Mouse (Mus musculus): ENCODE results near the gene Entpd3. TPM values are rescaled to one million over a fixed set of nuclear protein-coding genes. Genes with fewer than 3 reads are reported as not detected.

Entpd3 gene
- polyA plus RNA-seq, 1 experiment from 2014 or later: 0.19 TPM

DNA sequence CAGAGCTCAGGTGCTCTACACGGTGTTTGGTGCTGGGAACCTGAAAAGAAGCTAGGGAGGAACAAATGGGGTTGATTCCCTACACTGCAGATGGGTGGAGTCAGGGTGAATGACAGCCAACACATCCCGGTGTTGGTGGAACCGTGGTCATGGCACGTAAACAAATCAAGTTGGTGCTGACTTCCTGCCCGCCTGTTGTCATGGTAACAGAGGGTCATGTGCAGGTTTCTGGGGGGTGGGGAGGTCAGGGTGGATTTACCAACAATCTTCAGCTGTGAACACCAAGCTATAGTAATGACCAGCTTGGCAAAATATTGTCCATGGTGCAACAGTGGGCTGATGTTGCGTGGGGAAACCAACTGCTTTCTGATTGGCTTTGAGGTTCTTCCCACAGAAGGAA, 39.1 kb downstream of the Entpd3 start:
- Histone ChIP-seq H3K4me2 (ENCODE audit: low read depth, severe bottlenecking) (no peak overlapping the region), H3K4me1 (ENCODE audit: control insufficient read depth, insufficient read depth, low read length) (0 out of 2 replicates have a peak, but pooled peaks cover 9% of the 10 kb centered on the region), H3K36me3 (ENCODE audit: control insufficient read depth, insufficient read depth, low read length) (peaks cover 16% of the 10 kb centered on the region), H3K9ac (ENCODE audit: low read length) (no peak overlapping the region), H3K27me3 (ENCODE audit: control insufficient read depth, insufficient read depth, low read length) (no peaks in the 10 kb centered on the region), H3K9me3 (ENCODE audit: control insufficient read depth, low read length) (no peaks in the 10 kb centered on the region), H3K27ac (replicated peaks; ENCODE audit: low read depth, low read length) (no peak overlapping the region), H3K4me3 (ENCODE audit: low read depth, low read length) (no peak overlapping the region)
- WGBS: 59% methylated on average over 6 of the region's 6 CpGs
- DNase-seq (ENCODE audit: low spot score): no peak
- ATAC-seq (ENCODE audit: insufficient number of reproducible peaks, low FRiP score, low TSS enrichment, low read depth): no peak

DNA sequence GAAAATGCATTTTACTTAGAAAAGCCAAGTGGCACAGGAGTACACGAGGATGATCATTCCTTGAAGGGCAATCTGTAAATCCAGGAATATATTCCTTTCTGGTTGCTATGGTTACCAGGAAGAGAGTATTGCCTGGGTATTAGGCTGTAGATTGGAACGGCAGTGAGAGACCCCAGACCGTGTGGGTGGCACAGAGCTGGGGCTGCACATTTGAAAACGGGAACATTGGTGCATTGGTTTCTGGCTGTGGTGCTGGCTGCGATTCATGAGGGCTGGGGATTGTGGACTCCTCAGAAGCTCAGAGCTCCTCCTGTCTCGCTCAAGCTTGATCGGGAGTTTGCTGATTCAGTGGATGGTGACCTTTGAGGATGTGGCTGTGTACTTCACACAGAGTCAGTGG, 40.2 kb downstream of the Entpd3 start:
- DNase-seq (ENCODE audit: low spot score): no peak
- H3K27ac ChIP-seq (replicated peaks; ENCODE audit: low read depth, low read length): no peak overlapping the region
- no peaks in the 10 kb centered on the region for H3K9me3 ChIP-seq (ENCODE audit: control insufficient read depth, low read length)
- 0 out of 2 replicates have a peak, but pooled peaks cover 9% of the 10 kb centered on the region for H3K4me1 ChIP-seq (ENCODE audit: control insufficient read depth, insufficient read depth, low read length)
- no peak overlapping the region for H3K9ac ChIP-seq (ENCODE audit: low read length)
- 81% methylated on average over 7 of the region's 7 CpGs for WGBS
- ATAC-seq (ENCODE audit: insufficient number of reproducible peaks, low FRiP score, low TSS enrichment, low read depth): no peak
- H3K27me3 ChIP-seq (ENCODE audit: control insufficient read depth, insufficient read depth, low read length): no peaks in the 10 kb centered on the region
- H3K36me3 ChIP-seq (ENCODE audit: control insufficient read depth, insufficient read depth, low read length): peaks cover 10% of the 10 kb centered on the region; the same call in 1 of the 2 replicates
- H3K4me2 ChIP-seq (ENCODE audit: low read depth, severe bottlenecking): no peak overlapping the region
- no peak overlapping the region for H3K4me3 ChIP-seq (ENCODE audit: low read depth, low read length)

DNA sequence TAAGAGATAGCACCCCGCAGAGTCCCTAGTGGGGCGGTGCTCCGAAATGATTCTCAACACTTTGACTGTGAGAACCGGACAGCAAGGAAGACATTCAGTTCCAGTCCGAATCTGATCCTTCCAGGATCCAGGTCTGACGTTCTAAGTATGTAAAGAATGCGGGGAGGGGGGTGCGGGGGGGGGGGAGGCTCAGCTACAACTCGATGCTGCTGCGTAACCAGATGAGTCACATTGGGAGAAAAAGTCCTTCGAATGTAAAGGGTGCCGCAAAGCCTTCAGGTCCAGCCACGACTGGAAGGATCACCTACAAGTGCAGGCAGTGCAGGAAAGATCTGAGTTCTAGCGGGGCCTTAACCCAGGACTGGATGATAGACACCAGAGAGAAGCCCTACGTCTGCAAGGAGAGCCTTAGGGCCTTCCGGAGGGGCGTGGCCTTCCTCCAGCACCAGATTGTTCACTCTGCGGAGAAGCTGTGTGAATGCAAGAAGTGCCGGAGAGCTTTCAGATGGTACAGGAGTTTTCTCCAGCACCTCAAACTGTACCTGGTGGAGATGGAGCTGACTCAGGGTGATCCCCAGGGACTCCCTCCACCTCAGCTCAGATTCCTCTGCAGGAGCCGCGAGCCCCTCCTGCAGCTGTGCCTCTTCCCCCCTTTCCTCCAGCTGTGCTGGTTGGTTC, 42.5 kb downstream of the Entpd3 start:
- WGBS: 24% methylated on average over 21 of the region's 21 CpGs
- no peaks in the 10 kb centered on the region for H3K27me3 ChIP-seq (ENCODE audit: control insufficient read depth, insufficient read depth, low read length)
- H3K4me1 ChIP-seq (ENCODE audit: control insufficient read depth, insufficient read depth, low read length): 0 out of 2 replicates have a peak, but pooled peaks cover 9% of the 10 kb centered on the region
- H3K4me3 ChIP-seq (ENCODE audit: low read depth, low read length): peak overlapping the region; percentile 18
- H3K9me3 ChIP-seq (ENCODE audit: control insufficient read depth, low read length): no peaks in the 10 kb centered on the region
- peak; percentile 77 for DNase-seq (ENCODE audit: low spot score)
- peak; percentile 65; the same call in 1 of the 2 replicates for ATAC-seq (ENCODE audit: insufficient number of reproducible peaks, low FRiP score, low TSS enrichment, low read depth)
- no peaks in the 10 kb centered on the region for H3K36me3 ChIP-seq (ENCODE audit: control insufficient read depth, insufficient read depth, low read length)
- peak overlapping the region; percentile 66 for H3K4me2 ChIP-seq (ENCODE audit: low read depth, severe bottlenecking)
- H3K9ac ChIP-seq (ENCODE audit: low read length): peak overlapping the region; percentile 8
- no peak overlapping the region for H3K27ac ChIP-seq (replicated peaks; ENCODE audit: low read depth, low read length)

DNA sequence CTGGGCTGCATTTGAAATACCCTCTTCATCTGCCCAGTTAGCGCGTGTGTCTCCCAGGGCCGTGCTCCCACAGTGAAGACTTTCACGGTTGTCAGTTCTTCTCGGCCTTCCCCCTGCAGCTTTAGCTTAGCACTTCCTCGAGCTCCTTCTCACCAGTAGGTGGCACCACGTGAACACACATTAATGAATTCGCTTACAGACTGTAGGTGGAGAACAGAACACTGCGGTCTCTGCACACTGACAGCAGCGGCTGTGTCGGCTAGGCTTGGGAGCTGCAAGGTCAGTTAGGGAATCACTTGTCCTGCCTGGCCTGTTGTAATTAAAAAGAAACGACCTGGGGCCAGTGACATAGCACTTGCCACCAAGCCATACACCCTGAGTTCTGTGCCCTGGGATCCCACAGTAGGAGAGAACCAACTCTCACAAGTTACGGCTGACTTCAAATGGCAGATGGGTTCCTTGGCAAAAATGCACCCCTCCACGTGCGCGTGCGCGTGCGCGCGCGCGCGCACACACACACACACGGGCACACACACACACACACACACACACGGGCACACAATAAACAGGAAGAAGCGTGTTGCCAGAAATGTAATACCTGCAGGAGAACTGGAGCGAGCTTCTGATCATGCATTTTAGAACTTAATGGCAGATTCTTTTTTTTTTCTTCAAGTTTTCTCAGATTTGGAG, 43.1 kb downstream of the Entpd3 start:
- Histone ChIP-seq H3K9me3 (ENCODE audit: control insufficient read depth, low read length) (no peaks in the 10 kb centered on the region), H3K27ac (replicated peaks; ENCODE audit: low read depth, low read length) (no peak overlapping the region), H3K4me2 (ENCODE audit: low read depth, severe bottlenecking) (peak overlapping the region; percentile 66), H3K36me3 (ENCODE audit: control insufficient read depth, insufficient read depth, low read length) (no peaks in the 10 kb centered on the region), H3K4me1 (ENCODE audit: control insufficient read depth, insufficient read depth, low read length) (0 out of 2 replicates have a peak, but pooled peaks cover 9% of the 10 kb centered on the region), H3K27me3 (ENCODE audit: control insufficient read depth, insufficient read depth, low read length) (no peaks in the 10 kb centered on the region), H3K9ac (ENCODE audit: low read length) (peak overlapping the region; percentile 8), H3K4me3 (ENCODE audit: low read depth, low read length) (peak overlapping the region; percentile 18)
- 10% methylated on average over 28 of the region's 28 CpGs for WGBS
- peak; percentile 89 for DNase-seq (ENCODE audit: low spot score)
- peak; percentile 74 for ATAC-seq (ENCODE audit: insufficient number of reproducible peaks, low FRiP score, low TSS enrichment, low read depth)

DNA sequence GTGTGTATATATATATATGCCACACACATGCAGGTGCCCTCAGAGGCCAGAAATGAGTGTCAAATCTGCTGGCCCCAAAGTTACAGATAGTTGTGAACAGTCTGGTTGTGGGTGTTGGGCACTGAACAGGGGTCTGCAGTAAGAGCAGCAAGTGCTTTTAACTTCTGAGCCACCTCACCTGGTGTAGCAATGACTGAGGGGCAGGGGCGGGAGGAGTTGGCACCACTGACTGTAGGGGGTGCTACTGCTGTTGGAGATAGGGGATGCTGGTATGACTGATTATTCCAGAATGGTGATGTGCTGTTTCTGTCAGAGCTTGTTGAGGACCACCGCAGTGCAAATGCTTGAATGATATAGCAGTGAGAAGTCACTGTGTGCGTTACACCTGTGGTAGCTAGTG, 43.7 kb downstream of the Entpd3 start:
- Histone ChIP-seq H3K27me3 (ENCODE audit: control insufficient read depth, insufficient read depth, low read length) (no peaks in the 10 kb centered on the region), H3K4me1 (ENCODE audit: control insufficient read depth, insufficient read depth, low read length) (0 out of 2 replicates have a peak, but pooled peaks cover 9% of the 10 kb centered on the region), H3K9ac (ENCODE audit: low read length) (no peak overlapping the region), H3K36me3 (ENCODE audit: control insufficient read depth, insufficient read depth, low read length) (no peaks in the 10 kb centered on the region), H3K27ac (replicated peaks; ENCODE audit: low read depth, low read length) (no peak overlapping the region), H3K9me3 (ENCODE audit: control insufficient read depth, low read length) (no peaks in the 10 kb centered on the region), H3K4me2 (ENCODE audit: low read depth, severe bottlenecking) (no peak overlapping the region; the same call in 1 of the 2 replicates), H3K4me3 (ENCODE audit: low read depth, low read length) (no peak overlapping the region)
- no peak for DNase-seq (ENCODE audit: low spot score)
- no peak for ATAC-seq (ENCODE audit: insufficient number of reproducible peaks, low FRiP score, low TSS enrichment, low read depth)
- WGBS: 84% methylated on average over 3 of the region's 3 CpGs

DNA sequence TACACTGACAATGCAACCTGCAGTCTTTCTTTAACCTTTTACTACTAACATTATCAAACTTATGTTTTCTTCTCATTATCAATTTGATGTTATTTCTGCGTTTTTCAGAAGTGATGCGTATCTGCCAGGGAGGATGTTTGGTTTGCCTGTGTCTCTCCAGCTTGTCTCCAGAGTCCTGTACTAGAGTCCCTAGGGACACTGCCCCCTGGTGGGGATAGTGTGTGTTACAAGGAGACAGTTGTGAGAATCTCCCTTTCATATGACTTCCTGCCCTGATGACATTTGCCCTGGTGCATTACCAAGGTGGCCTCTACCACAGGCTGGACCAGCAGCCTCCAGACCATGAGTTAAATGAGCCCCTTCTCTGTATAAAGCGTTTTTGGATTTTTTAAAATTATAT, 46.9 kb downstream of the Entpd3 start:
- ATAC-seq (ENCODE audit: insufficient number of reproducible peaks, low FRiP score, low TSS enrichment, low read depth): no peak
- H3K4me1 ChIP-seq (ENCODE audit: control insufficient read depth, insufficient read depth, low read length): 0 out of 2 replicates have a peak, but pooled peaks cover 9% of the 10 kb centered on the region
- 13% methylated on average over 3 of the region's 3 CpGs for WGBS

DNA sequence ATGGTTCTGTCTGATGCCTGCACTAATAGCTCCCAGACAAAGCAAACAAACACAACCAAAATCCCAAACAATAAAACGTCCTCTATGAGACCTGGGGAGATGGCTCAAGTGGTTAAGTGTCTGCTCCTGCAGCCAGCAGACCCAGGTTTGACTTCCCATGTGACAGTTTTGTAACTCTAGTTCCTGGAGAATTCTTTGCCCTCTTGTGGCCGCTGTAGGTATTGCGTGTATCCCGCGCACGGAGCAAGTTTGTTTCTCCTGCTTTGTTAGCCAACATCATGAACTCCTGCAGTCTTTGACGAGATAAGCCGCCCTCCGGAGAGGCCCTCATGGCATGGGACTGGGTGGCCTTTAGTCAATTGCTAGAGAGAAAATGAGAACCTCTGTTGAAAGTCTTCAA, 51.9 kb downstream of the Entpd3 start:
- no peak overlapping the region for H3K9ac ChIP-seq (ENCODE audit: low read length)

More for the DNA sequence above, 46.9 kb downstream of the Entpd3 start:
- Histone ChIP-seq H3K36me3 (ENCODE audit: control insufficient read depth, insufficient read depth, low read length) (no peaks in the 10 kb centered on the region), H3K27me3 (ENCODE audit: control insufficient read depth, insufficient read depth, low read length) (no peaks in the 10 kb centered on the region), H3K9me3 (ENCODE audit: control insufficient read depth, low read length) (no peaks in the 10 kb centered on the region), H3K4me2 (ENCODE audit: low read depth, severe bottlenecking) (no peak overlapping the region), H3K4me3 (ENCODE audit: low read depth, low read length) (no peak overlapping the region), H3K27ac (replicated peaks; ENCODE audit: low read depth, low read length) (no peak overlapping the region), H3K9ac (ENCODE audit: low read length) (no peak overlapping the region)
- DNase-seq (ENCODE audit: low spot score): peak; percentile 85

DNA sequence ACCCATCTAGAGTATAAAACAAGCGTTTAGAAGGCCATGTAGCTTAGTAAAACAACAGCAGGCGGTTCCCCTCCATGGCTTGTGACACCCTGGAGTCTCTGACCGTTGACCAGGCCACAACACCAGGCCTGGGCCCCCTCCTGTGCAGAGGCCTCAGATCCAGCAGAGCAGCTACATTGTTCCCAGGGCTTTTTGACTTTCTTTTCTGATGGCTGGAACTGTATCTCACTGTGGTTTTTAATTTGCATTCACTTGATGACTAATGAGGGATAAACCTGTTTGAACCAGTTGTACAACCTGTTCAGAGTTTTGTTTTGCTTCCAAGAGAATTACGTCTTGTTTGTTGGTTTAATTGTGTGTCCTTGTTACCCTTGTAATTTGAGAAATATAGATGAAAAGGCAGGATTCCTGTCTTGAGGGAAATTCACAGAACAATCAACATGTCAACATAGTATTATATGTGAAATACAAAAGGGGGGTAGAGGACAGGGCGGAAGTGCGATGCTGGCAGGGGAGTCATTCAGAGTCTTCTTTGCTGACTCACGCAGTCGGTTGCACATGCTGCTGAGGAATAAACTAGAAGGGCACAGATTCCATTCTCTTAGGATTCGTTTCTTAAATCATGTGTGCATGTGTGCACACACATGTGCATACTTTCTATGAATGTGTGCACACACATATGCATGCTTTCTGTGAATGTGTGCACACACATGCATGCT, 53.9 kb downstream of the Entpd3 start:
- no peak for ATAC-seq (ENCODE audit: insufficient number of reproducible peaks, low FRiP score, low TSS enrichment, low read depth)

More for the DNA sequence above, 51.9 kb downstream of the Entpd3 start:
- DNase-seq (ENCODE audit: low spot score) (peak; percentile 93), ATAC-seq (ENCODE audit: insufficient number of reproducible peaks, low FRiP score, low TSS enrichment, low read depth) (no peak)
- 5% methylated on average over 9 of the region's 9 CpGs for WGBS
- Histone ChIP-seq H3K4me3 (ENCODE audit: low read depth, low read length) (no peak overlapping the region), H3K36me3 (ENCODE audit: control insufficient read depth, insufficient read depth, low read length) (no peaks in the 10 kb centered on the region), H3K27ac (replicated peaks; ENCODE audit: low read depth, low read length) (no peak overlapping the region), H3K27me3 (ENCODE audit: control insufficient read depth, insufficient read depth, low read length) (no peaks in the 10 kb centered on the region), H3K4me2 (ENCODE audit: low read depth, severe bottlenecking) (no peak overlapping the region), H3K4me1 (ENCODE audit: control insufficient read depth, insufficient read depth, low read length) (no peaks in the 10 kb centered on the region), H3K9me3 (ENCODE audit: control insufficient read depth, low read length) (no peaks in the 10 kb centered on the region)

More for the DNA sequence above, 53.9 kb downstream of the Entpd3 start:
- Histone ChIP-seq H3K36me3 (ENCODE audit: control insufficient read depth, insufficient read depth, low read length) (no peaks in the 10 kb centered on the region), H3K9ac (ENCODE audit: low read length) (peak overlapping the region; percentile 30; the same call in 1 of the 2 replicates), H3K27me3 (ENCODE audit: control insufficient read depth, insufficient read depth, low read length) (no peaks in the 10 kb centered on the region), H3K4me3 (ENCODE audit: low read depth, low read length) (no peak overlapping the region), H3K4me2 (ENCODE audit: low read depth, severe bottlenecking) (no peak overlapping the region), H3K27ac (replicated peaks; ENCODE audit: low read depth, low read length) (no peak overlapping the region), H3K9me3 (ENCODE audit: control insufficient read depth, low read length) (no peaks in the 10 kb centered on the region), H3K4me1 (ENCODE audit: control insufficient read depth, insufficient read depth, low read length) (no peaks in the 10 kb centered on the region)
- WGBS: 64% methylated on average over 9 of the region's 9 CpGs
- DNase-seq (ENCODE audit: low spot score): no peak

All from limb, embryonic 11.5 days (tissue).